Mouse (Mus musculus) B cell, adult 2 months (primary cell): ENCODE measurements around the gene Itga9.

Experiments
- DNase-seq, 2 experiments: peaks; one replicate each; pipeline ENCODE4 v3.0.0; 2022

The Itga9 gene

DNA sequence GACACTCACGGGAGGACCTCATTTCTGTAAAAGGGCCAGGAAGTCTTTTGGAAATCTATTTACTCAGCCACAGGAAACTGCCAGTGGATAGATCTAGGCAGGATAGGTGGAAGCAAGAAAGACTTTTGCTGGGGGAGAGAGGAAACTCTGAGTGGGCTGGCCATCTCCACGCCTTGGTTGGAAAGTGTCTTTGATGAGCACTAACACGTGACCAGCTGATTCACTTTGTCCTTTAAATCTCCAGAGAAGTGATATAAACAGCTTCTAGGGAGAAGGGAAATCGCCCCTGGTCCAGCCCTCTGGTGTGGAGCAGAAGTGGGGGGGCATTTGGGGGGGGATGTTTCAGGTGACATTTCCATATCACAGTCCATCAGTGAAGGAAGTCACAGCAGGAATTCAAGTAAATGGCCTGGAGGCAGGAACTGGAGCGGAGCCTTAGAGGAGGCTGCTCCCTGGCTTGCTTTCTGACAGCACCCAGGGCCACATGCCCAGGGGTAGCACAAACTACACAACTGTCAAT, 124.4 kb downstream of the Itga9 start:
- DNase-seq, result no peak

DNA sequence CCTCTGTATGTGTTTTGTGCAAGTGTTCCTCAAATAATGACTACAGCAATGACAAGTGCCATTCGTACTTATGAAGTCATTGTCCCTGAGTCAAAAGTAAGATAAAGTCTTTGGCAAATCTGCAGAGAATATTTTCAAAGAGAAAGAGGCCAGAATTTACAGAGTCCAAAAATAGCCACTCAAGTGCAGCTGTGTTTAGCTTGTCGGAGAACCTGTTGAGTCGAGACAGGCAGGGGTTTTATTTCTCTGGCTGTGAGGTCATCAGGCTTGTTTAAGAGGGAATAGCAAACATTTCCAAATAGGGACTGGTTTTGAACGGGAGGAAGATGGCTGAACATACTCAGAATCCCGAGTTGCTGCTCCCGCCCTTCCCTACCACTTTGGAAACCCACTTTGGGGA, 125.2 kb downstream of the Itga9 start:
- no peak for DNase-seq

DNA sequence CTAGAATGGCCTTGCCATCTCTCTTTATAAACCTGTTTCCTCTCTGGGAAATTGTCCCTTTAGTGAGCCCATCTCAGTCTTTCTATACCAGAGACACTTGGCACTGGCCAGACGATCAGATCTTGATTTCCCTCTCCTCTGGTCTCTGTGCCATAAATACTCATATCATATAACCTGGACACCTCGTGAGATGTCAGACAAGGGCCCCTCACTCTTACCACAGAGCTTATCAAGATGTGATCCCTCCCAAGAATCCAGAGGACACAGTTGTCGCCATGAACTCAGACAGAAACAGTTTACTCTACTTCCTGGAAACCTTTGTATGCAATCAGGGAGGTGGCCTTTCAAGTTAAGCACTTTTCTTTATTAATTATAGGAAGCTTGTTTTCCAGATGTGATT, 127.1 kb downstream of the Itga9 start:
- no peak for DNase-seq

DNA sequence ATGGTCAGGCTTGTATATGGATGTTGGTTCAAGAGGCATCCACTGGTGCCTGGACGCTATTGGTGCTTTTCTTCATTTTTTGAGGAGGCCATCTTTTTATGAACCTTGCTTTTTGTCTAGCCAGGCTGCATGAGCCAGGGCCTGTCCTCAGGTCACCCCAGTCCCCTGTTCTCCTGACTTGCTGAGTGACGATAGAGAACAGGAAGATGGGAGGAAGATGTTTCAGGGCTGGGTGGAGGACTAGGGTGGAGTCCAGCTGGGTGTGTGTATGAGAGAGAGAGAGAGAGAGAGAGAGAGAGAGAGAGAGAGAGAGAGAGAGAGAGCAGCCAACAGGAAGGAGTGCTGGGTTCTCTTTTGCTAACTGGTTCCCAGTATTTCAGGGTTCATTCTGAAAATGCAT, 130.6 kb downstream of the Itga9 start:
- DNase-seq, result no peak

DNA sequence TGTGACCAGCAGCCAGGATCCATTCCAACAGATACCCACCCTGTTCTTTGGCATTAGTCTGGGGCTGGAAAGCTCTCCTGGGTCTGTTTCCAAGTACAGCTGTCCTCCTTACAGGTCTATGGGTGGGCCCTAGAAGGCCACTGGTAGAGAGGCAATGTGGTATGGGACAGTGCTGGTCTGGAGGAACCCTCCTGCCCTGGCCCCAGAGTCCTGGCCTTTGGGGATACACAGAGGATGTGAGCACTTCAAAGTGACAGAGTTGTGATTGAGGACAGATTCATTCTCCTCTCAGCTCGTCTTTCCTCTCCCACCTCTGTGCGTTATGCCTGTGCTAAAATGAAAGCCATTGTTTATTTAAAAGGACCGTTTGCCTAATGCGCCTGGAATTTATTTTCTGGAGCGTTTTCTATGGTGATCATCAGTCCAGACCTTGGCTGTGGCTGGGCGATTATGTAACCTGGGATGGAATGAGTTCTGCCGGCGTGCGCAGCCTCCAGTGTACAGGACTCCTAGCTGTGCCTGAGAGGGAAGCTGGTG, 131.2 kb downstream of the Itga9 start:
- no peak for DNase-seq

DNA sequence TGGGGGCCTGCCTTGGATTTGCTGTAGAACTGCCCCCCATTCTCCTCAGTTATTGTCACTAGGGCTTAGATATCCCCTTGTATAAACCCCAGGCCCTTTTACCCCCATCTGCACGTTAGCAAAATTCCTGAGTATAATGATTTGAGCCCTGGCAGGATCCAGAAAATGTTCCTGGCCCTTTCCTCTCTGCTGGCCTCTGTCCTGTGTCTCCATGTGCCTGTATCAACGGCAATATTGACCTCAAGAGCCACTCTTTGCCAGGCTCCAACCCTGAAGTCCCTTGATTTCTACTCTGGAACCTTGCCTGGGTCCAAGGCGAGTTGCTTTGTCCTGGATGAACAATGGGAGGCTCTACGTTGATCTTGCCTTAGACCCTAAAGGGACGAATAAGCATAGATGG, 131.8 kb downstream of the Itga9 start:
- DNase-seq, result no peak

DNA sequence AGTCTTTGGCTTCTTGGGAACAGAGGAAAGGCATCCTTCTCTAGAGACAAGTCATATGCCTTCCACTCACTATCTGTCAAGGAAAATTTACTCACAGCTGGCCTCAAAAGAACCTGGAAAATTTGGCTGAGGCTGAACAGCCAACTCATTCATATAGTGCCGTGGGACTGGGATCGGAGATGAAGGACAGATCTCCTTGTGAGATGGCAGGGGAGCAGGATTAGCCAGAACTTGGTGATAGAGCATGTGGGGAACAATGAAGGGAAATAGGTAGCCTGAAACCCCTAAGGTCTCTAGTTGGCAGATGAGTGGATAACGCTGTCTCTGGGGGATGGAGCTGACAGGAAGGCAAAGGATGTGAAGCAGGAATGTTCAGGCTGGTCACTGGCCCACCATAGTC, 132.6 kb downstream of the Itga9 start:
- DNase-seq, result no peak

DNA sequence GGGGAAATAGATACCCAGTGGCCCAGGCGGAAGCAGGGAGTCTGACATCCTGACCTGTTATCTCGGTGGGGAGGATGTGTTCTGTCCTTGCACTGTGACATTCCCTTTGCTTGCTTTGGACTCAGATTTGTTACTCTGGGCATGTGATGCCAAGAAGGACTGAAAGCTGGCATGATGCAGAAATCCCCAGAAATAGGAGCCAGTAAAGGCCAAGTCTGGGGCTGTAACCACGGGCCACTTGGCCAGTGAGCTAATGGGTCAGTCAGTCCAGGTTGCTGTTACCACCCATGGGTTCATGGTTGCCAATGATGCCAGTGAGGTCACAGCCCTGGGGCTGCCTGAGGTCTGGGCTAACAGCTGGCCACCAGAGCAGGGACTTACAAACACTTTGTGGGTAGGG, 133.2 kb downstream of the Itga9 start:
- DNase-seq, result no peak

DNA sequence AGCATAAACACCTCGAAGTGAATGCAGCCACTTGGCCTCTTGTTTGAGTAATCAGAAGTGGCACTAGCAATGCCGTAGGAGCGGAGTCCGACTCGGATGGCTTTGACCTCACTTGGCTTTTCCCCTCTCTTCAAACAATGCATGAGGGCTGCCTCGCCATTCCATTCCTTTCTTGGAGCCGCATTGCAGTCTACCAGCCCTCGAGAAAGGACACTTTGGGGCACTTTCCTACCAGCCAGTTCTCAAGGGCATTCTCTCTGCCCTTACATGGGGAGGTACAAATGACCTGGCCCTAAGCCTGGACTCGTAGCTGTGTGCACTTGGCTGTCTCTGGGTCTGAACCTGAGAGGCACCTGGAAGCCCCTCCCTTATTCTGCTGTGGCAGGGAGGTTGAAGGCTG, 134.8 kb downstream of the Itga9 start:
- DNase-seq, result no peak

DNA sequence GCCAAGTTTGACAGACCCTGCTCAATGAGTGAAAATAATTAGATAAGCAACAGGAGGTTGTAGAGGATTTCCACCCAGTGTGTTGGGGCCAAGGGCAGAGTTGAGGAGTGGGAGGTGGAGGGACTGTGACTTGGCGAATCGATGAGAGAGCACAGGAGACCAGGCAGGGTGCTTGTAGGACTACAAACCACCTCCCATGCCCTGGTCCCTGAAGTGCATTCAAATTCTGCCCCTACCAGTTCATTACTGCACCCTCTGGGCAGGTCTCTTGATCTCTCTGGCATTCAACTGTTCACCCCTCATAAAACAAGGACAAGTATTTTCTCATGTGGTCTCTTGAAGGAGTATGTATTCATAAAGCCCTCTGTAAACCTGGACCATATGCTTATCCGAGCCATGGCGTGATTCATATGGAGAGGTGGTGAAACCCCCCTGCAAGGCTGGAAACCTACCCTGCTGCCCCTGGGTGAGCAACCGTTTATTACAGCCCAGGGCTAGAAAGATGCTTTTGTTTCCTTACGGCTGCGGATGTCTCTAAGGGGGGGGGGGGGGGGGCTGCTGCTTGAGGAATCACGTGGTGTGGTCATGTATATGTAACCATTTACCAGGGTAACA, 143.0 kb downstream of the Itga9 start:
- no peak for DNase-seq

DNA sequence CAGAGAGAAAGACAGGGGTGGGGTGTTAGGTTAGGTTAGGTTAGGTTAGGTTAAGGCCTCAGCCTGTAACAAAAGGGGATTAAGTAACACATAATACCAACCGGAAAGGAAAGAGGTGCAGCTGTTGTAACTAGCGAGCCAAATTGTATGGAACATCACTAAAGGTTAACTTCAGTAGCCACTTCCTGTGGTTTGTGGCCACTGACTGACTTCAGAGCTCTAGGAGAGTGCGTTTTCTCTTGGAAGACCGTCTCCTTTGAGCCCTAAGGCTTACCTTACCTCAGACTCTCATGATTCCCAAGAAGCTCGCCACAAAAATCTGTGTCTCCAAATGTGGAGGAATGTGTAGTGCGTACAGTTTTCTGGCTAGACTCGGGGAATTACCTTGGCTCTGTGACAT, 144.3 kb downstream of the Itga9 start:
- no peak for DNase-seq

DNA sequence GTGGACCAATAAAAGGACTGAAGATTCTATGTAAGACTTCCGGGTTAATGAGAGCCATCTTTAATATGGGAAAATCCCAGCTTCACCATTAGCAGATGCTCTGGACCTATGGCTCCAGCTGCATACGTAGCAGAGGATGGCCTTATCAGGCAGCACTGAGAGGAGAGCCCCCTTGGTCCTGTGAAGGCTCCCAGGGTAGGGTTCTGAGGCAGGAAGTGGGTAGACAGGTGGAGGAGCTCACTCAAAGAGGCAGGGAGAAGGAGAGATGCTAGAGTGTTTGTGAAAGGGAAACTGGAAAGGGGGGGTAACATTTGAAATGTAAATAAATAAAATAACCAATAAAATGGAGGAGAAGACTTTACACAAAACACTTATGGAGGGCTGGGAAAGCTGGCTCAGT, 145.9 kb downstream of the Itga9 start:
- DNase-seq, result no peak

DNA sequence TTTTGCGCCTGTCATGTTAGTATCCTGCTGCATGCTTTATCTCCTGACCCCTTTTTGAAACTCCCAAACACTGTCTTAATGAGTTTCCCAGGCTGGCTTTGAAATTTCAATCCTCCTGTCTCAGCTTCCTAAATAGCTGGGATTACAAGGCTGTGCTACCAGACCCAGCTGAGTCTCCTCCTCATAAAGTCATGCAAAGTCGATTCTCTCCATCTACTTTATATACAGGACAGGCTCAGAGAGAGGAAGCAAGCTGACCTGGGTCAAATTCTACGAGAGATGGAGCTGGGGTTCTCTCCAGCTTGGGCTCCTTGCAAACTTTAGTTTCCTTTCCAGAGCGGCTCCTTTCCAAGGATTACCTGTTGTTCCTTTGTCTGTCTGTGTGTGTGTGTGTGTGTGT, 153.0 kb downstream of the Itga9 start:
- no peak for DNase-seq

DNA sequence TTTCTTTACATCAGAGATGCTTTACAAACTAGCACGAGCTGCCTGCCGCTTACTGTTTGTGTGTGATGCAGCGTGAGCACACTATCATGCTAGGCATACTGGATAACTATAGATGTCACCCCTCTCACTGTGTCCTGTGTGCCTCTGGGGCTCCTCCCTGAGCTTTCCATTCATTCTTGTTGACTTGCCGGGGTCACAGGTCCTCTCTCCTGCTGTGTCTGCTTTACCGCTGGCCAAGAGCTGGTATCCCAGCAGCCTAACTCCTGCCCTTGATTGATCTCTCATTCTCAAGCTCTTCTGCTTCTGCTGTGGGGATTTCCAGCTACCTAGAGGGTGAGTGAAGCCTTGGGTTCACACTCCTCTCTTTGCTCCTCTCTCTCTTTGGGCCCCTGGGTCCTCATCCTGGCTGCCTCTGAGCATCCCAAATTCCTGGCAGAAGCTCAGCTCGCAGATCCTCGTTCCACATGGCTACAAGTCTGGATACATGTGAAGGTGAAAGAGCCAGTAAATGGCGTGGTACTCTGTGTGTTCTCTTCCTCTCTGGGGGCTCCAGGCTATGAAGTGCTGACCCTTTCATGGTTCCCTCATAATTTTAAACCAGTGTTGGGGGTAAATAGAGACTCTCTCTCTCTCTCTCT, 155.6 kb downstream of the Itga9 start:
- no peak for DNase-seq

DNA sequence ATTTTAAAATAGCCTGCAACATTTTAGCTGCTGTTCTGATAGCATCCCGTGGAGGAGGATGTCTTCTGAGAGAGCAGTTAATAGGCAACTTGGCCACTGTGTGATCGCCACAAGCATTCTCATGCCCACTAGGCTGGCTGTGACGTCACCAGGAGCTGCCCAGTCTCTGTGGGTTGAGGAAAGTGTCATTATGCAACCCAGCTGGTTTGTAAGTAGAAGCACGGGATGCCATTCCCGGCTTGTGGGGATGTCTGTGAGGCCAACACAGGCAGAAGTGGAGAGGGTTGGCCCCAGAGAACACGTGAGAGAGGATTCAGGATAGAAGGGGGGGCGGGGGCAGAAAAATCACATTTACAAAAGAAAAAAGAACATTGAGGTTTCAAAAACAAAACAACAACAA, 156.3 kb downstream of the Itga9 start:
- DNase-seq, result no peak

DNA sequence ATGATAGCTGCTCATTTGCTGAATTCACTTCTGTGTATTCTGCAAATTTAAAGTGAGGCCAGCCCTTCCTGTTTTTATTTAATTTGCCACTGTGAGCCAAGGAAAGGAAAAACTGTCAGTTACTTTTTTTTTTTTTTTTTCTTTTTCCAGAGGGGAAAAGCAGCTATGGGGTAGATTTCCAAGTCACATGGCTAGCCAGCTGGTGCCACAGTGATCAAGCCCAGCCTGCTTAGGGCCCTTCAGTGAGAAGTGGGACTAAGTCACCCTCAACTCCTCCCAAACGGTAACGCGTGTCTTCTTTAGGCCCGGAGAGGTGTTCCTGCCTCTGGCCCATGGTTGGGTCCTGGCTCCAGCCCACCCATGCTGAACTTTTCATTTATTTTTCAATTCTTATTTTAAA, 156.7 kb downstream of the Itga9 start:
- DNase-seq, result no peak

DNA sequence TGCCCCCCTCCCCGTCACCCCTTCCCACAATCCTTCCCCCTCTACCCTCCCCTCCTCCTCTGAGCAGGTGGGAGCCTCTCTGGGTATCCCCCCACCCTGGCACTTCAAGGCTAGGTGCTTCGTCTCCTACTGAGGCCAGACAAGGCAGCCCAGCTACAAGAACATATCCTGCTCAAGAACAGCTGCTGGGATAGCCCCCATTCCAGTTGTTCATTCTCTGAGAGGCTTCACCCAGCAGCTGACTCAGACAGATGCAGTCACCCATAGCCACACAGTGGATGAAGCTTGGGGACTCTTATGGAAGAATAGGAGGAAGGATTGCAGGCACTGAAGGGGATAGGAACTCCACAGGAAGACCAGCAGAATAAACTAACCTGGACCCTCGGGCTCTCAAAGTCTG, 157.2 kb downstream of the Itga9 start:
- DNase-seq, result no peak

DNA sequence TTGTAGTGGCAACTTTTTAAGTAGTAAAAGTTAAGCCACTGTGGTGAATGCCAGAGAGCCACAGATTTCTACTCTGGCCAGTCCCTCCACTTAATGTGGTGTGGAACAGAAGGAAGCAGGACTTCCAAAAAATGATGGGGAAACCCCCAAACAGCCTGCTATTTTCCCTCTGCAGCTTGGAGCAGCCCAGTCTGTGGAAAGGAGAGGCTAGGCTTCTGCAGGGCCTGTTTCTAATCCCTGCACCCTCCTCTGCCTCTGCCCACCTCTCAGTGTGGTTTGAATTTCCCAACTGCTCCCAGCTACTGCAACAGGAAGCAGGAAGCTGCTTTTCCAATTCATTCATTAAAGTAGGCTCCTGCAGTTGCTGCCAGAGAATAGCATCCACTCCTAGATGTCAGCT, 158.6 kb downstream of the Itga9 start:
- no peak for DNase-seq

DNA sequence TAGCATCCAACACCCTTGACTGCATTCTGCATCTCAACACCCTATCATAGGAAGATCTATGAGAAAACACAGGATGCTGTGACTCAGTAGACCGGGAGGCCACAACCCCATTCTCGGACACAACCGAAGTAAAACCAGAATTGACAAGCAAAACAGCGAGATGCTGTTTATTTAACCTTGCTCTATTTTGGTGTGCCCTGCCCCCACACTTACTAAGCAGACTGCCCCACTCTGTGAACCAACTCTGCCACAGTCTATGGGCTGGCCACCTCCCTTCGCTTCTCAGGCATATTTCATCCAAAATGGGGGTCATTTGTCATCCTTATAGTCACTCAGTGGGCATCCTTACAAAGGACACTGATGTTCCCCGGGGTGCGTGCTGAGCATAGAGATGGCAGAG, 160.5 kb downstream of the Itga9 start:
- DNase-seq, result no peak

DNA sequence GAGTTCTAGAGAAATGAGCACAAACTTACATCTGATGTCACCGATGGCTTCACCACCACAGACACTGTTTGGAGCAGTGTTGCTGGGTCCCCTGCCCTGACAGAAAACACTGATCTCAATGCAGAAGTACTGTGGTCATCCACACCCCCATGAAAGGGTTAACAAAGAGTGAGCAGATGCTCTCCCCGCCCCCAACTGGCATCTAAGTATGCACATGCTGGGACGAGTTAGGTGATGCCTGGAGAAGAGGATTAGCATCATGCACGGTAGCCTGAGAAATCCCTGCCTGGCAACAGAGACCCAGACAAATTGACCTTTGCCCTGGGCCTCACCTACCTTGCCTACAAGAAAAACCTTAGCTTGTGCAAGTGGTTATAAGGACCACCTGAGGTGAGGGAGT, 162.1 kb downstream of the Itga9 start:
- no peak for DNase-seq

DNA sequence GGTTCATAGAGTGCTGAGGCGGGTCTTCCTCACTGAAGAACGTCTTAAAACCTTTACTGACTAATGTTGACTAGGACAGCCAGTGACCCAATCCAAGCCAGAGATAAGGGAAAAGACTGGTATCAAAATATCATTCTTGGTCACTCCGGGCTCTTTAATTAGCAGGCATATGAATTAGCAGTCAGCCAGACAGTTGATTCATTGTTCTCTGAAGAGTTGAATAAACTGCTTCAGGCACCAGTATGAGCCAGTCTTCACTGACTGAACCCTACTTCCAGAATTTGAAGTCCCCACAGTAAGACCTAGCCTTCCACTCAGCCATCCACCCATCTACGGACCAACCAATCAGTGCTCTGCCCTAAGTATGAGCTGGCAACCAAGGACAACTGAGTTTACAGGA, 163.9 kb downstream of the Itga9 start:
- no peak for DNase-seq

DNA sequence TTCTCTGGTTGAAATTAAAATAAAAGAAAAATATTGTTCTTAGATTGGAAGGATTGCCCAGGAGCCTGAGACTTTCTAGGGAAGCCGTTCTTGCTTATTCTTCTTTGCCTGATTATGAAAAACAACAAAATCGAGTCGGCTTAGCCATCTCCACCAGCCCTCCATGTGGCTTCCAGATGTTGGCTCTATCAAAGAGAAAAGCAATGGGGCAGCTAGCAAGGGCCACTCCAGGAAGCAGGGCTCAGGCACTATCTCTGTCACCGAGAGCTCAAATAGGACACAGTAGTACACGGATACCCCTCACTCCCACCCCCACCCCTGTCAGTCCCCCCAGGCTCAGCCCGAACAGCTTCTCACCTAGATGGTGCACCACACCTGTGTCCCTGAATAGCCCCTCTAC, 168.2 kb downstream of the Itga9 start:
- DNase-seq, result no peak

DNA sequence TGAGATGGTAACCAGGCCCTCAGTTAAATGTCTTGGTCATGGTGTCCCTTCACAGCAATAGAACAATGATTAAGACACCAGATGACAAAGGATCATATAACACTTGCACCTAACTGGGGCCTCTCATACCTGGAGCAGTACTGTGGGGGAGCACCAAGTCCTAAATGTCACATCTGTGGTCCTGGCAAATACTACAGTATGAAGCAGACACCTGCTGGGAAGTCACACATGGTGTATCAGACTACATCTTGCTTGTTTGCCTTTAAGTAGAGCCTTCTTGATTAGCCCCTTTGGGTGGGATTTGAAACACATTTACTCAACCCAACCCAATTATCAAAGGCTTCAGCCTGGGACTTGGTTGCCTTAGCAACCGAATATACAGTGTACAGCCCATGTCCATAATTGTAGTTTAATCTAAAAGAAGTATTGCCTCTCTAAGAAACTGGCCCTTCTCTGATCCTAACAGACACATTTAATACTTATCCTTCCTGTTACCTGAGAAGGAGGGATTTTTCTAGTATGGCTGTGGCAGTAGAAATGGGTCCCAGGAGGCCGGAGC, 170.5 kb downstream of the Itga9 start:
- DNase-seq, result no peak

DNA sequence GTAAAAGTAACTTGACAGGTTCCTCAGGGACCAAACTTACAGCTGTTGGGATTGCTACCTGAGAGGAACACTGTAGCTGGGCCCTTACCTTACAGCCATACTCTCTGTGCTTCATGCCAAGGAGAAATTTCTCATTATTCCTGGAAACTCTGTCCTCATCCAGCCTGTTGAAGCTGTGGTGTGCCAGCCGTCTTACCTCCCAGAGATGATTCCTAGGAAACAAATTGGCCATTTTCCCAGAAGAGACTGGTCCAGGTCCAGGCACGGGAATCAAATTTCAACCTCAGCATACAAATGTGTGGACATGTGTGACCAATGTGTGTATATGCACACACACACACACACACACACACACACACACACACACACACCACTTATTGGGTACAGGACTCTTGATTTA, 172.1 kb downstream of the Itga9 start:
- no peak for DNase-seq

DNA sequence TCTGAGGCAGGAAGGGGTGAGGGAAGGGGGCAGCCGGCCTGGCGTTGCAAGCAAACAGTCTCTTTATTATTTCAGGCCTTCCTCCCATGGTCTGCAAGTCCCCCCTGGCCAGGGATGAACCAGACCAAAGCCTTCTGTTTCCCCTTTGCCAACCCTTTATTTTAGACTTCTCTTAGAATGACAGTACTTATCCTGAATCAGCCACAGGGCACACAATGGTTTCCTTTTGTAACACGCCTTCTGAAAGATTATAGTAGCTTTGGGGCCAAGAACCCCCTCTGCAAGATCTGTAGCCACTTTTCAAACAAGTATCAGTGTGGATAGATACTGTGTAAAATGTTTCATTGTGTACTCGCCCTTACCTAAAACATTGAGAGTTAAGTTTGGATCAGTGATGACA, 178.1 kb downstream of the Itga9 start:
- no peak for DNase-seq
